Mouse (Mus musculus) ES-Bruce4 (cell line): ENCODE measurements around the gene Stk39. TPM values are rescaled to one million over a fixed set of nuclear protein-coding genes. Genes with fewer than 3 reads are reported as not detected.
A peak's percentile ranks its signal among the peaks of the same experiment; 100 is the strongest.

Experiments used
- H3K27ac ChIP-seq: 2 replicates; pipeline ENCODE4 v1.5.1; 2012; ENCODE audit warnings: low read length, inconsistent platforms; ENCODE audit not compliant: insufficient read depth
- H3K27me3 ChIP-seq: 2 replicates; pipeline ENCODE4 v1.6.1; 2012; ENCODE audit warnings: mild to moderate bottlenecking, low read length, inconsistent platforms; ENCODE audit not compliant: control insufficient read depth, poor library complexity, insufficient read depth, severe bottlenecking
- H3K36me3 ChIP-seq: 2 replicates; pipeline ENCODE4 v1.6.1; 2012; ENCODE audit warnings: inconsistent platforms, mild to moderate bottlenecking, low read length, moderate library complexity; ENCODE audit not compliant: control insufficient read depth, poor library complexity, insufficient read depth, severe bottlenecking
- H3K4me1 ChIP-seq: one replicate; pipeline ENCODE4 v1.8.1; 2011; ENCODE audit warnings: low read length; ENCODE audit not compliant: control insufficient read depth, insufficient read depth
- H3K4me3 ChIP-seq: 2 replicates; pipeline ENCODE4 v1.5.1; 2011; ENCODE audit warnings: low read depth, mild to moderate bottlenecking, low read length
- H3K9ac ChIP-seq: 2 replicates; pipeline ENCODE4 v1.6.1; 2012; ENCODE audit warnings: low read depth, mild to moderate bottlenecking, inconsistent platforms; ENCODE audit not compliant: poor library complexity, severe bottlenecking
- H3K9me3 ChIP-seq: replicated peaks from 2 replicates; pipeline ENCODE4 v1.6.1; 2012; ENCODE audit warnings: mild to moderate bottlenecking, low read length, inconsistent platforms; ENCODE audit not compliant: control insufficient read depth, poor library complexity, insufficient read depth, severe bottlenecking
- CTCF ChIP-seq: IDR thresholded peaks from one replicate; pipeline ENCODE4 v1.8.1; 2011; ENCODE audit warnings: low read depth, low read length
- EP300 ChIP-seq: IDR thresholded peaks from 2 replicates; pipeline ENCODE4 v1.6.1; 2011; ENCODE audit warnings: low read depth, low read length; ENCODE audit not compliant: insufficient read depth
- POLR2A ChIP-seq: IDR thresholded peaks from one replicate; pipeline ENCODE4 v1.8.1; 2011; ENCODE audit warnings: low read length; ENCODE audit not compliant: insufficient read depth
- polyA plus RNA-seq: library from polyadenylated mRNA; stranded (reverse); fragments of >200 nt; gene quantifications from 2 replicates; pipeline ENCODE4 v1.2.4, GENCODE M21; 2011; ENCODE audit warnings: low read depth; ENCODE audit not compliant: missing spikeins, insufficient read depth, insufficient read length

Gene Stk39
- polyA plus RNA-seq, 1 experiment, result 7.6 TPM

- H3K9ac ChIP-seq, result no peak overlapping the region
- no peak for TF ChIP-seq EP300
- no peak for TF ChIP-seq CTCF
- TF ChIP-seq POLR2A, result no peak
- H3K36me3 ChIP-seq, result no peaks in the 10 kb centered on the region
- H3K9me3 ChIP-seq, result no peaks in the 10 kb centered on the region
- H3K27me3 ChIP-seq, result no peaks in the 10 kb centered on the region
- no peak overlapping the region for H3K4me3 ChIP-seq
- no peaks in the 10 kb centered on the region for H3K4me1 ChIP-seq
- no peak overlapping the region for H3K27ac ChIP-seq
Observed at GRCm38 (mm10) chr2:68432834-68433233, 39.2 kb downstream of the Stk39 start.

GRCm38 (mm10) chr2:68431024-68431962 lies 40.8 kb downstream of the Stk39 start:
- Histone ChIP-seq H3K27ac (no peak overlapping the region), H3K4me1 (no peaks in the 10 kb centered on the region), H3K9me3 (no peaks in the 10 kb centered on the region), H3K9ac (no peak overlapping the region), H3K27me3 (no peaks in the 10 kb centered on the region), H3K4me3 (no peak overlapping the region), H3K36me3 (no peaks in the 10 kb centered on the region)
- no peak for TF ChIP-seq CTCF
- no peak for TF ChIP-seq EP300
- no peak for TF ChIP-seq POLR2A

GRCm38 (mm10) chr2:68430493-68430892 lies 41.6 kb downstream of the Stk39 start:
- no peak overlapping the region for H3K27ac ChIP-seq
- H3K9me3 ChIP-seq, result no peaks in the 10 kb centered on the region
- H3K9ac ChIP-seq, result no peak overlapping the region
- peak; percentile 28 for TF ChIP-seq CTCF
- no peak for TF ChIP-seq POLR2A
- H3K4me3 ChIP-seq, result no peak overlapping the region
- H3K36me3 ChIP-seq, result no peaks in the 10 kb centered on the region
- no peaks in the 10 kb centered on the region for H3K4me1 ChIP-seq
- no peaks in the 10 kb centered on the region for H3K27me3 ChIP-seq

- Histone ChIP-seq H3K27me3 (no peaks in the 10 kb centered on the region), H3K27ac (no peak overlapping the region), H3K4me1 (no peaks in the 10 kb centered on the region), H3K9me3 (no peaks in the 10 kb centered on the region), H3K4me3 (no peak overlapping the region), H3K9ac (no peak overlapping the region), H3K36me3 (no peaks in the 10 kb centered on the region)
- TF ChIP-seq EP300, result no peak
- TF ChIP-seq CTCF, result no peak
- no peak for TF ChIP-seq POLR2A
Observed at GRCm38 (mm10) chr2:68429436-68429835, 42.6 kb downstream of the Stk39 start.

- H3K27ac ChIP-seq, result no peak overlapping the region
- H3K9me3 ChIP-seq, result 0 out of 2 replicates have a peak, but pooled peaks cover 2% of the 10 kb centered on the region
- H3K9ac ChIP-seq, result no peak overlapping the region
- H3K4me1 ChIP-seq, result no peaks in the 10 kb centered on the region
- no peaks in the 10 kb centered on the region for H3K36me3 ChIP-seq
- no peak overlapping the region for H3K4me3 ChIP-seq
- no peaks in the 10 kb centered on the region for H3K27me3 ChIP-seq
- TF ChIP-seq POLR2A (no peak), EP300 (no peak), CTCF (no peak)
Observed at GRCm38 (mm10) chr2:68426977-68427577, 45.0 kb downstream of the Stk39 start.

GRCm38 (mm10) chr2:68426074-68426473 lies 46.0 kb downstream of the Stk39 start:
- no peaks in the 10 kb centered on the region for H3K36me3 ChIP-seq
- no peak overlapping the region for H3K4me3 ChIP-seq
- TF ChIP-seq CTCF, result no peak
- no peak for TF ChIP-seq POLR2A
- TF ChIP-seq EP300, result no peak
- H3K27me3 ChIP-seq, result no peaks in the 10 kb centered on the region
- H3K27ac ChIP-seq, result no peak overlapping the region
- H3K9ac ChIP-seq, result no peak overlapping the region
- H3K9me3 ChIP-seq, result 0 out of 2 replicates have a peak, but pooled peaks cover 2% of the 10 kb centered on the region
- H3K4me1 ChIP-seq, result no peaks in the 10 kb centered on the region
